Mouse (Mus musculus): ENCODE results near the gene Pip4k2a. TPM values are rescaled to one million over a fixed set of nuclear protein-coding genes. Genes with fewer than 3 reads are reported as not detected.
"Not testable (repeated sequence)": the region's sequence is repeated elsewhere in the genome, so short reads cannot be mapped to it uniquely, and the experiment has no call there.

The Pip4k2a gene
- polyA plus RNA-seq (2015; fragmentation: Nextera tagmentation; extraction: Ambion mirVana) = 8.5 and 8.6 TPM in 2 replicates

- ATAC-seq (ENCODE audit: low FRiP score, low read depth) = peak; percentile 97
- H3K27ac ChIP-seq = peak within 1 kb of the TSS; percentile 83
- no peaks in the 10 kb centered on the region for H3K36me3 ChIP-seq
- H3K4me3 ChIP-seq = peak within 1 kb of the TSS; percentile 75
- no peaks in the 10 kb centered on the region for H3K9me3 ChIP-seq
- WGBS = under 1% methylated on average over 59 of the region's 66 CpGs
- peak within 1 kb of the TSS; percentile 99 for H3K4me2 ChIP-seq (replicated peaks)
- H3K4me1 ChIP-seq = peaks cover 26% of the 10 kb centered on the region
- peak within 1 kb of the TSS; percentile 81 for H3K9ac ChIP-seq
- H3K27me3 ChIP-seq = 0 out of 2 replicates have a peak, but pooled peaks cover 4% of the 10 kb centered on the region
Observed at GRCm38 (mm10) chr2:18998054-18998478, at the start of gene Pip4k2a, which contains the start of gene 4930426L09Rik. TSS of gene Pip4k2a (minus strand) at chr2:18998126. TSS of gene 4930426L09Rik (plus strand) at chr2:18998343.

GRCm38 (mm10) chr2:19037907-19038570, 40.1 kb upstream of the Pip4k2a start:
- no peaks in the 10 kb centered on the region for H3K9me3 ChIP-seq
- no peak for ATAC-seq (ENCODE audit: low FRiP score, low read depth)

GRCm38 (mm10) chr2:19037430-19037829, 39.5 kb upstream of the Pip4k2a start:
- no peak for ATAC-seq (ENCODE audit: low FRiP score, low read depth)
- no peak overlapping the region for H3K9ac ChIP-seq
- H3K27ac ChIP-seq = no peak overlapping the region
- H3K36me3 ChIP-seq = no peaks in the 10 kb centered on the region
- 67% methylated on average over 4 of the region's 4 CpGs for WGBS
- H3K4me1 ChIP-seq = no peaks in the 10 kb centered on the region
- no peak overlapping the region for H3K4me3 ChIP-seq
- no peak overlapping the region for H3K4me2 ChIP-seq (replicated peaks)
- H3K27me3 ChIP-seq = no peaks in the 10 kb centered on the region
- H3K9me3 ChIP-seq = no peaks in the 10 kb centered on the region

More at GRCm38 (mm10) chr2:19037907-19038570, 40.1 kb upstream of the Pip4k2a start:
- Histone ChIP-seq H3K36me3 (no peaks in the 10 kb centered on the region), H3K4me3 (no peak overlapping the region), H3K27ac (no peak overlapping the region), H3K4me2 (replicated peaks) (no peak overlapping the region), H3K9ac (no peak overlapping the region), H3K27me3 (no peaks in the 10 kb centered on the region), H3K4me1 (no peaks in the 10 kb centered on the region)
- WGBS = 77% methylated on average over 4 of the region's 4 CpGs

GRCm38 (mm10) chr2:19024807-19025206, 26.9 kb upstream of the Pip4k2a start:
- H3K9me3 ChIP-seq = no peaks in the 10 kb centered on the region
- H3K36me3 ChIP-seq = no peaks in the 10 kb centered on the region
- H3K4me1 ChIP-seq = no peaks in the 10 kb centered on the region
- no peak overlapping the region for H3K4me3 ChIP-seq
- no peaks in the 10 kb centered on the region for H3K27me3 ChIP-seq
- no peak overlapping the region for H3K4me2 ChIP-seq (replicated peaks)
- H3K9ac ChIP-seq = no peak overlapping the region
- 84% methylated on average over 2 of the region's 2 CpGs for WGBS
- H3K27ac ChIP-seq = no peak overlapping the region
- no peak for ATAC-seq (ENCODE audit: low FRiP score, low read depth)

GRCm38 (mm10) chr2:19018034-19018433, 20.1 kb upstream of the Pip4k2a start:
- H3K9me3 ChIP-seq = no peaks in the 10 kb centered on the region
- no peaks in the 10 kb centered on the region for H3K4me1 ChIP-seq
- no peak for ATAC-seq (ENCODE audit: low FRiP score, low read depth)
- H3K4me2 ChIP-seq (replicated peaks) = no peak overlapping the region
- WGBS = 73% methylated on average over 2 of the region's 2 CpGs
- no peaks in the 10 kb centered on the region for H3K27me3 ChIP-seq
- H3K4me3 ChIP-seq = no peak overlapping the region
- no peaks in the 10 kb centered on the region for H3K36me3 ChIP-seq
- H3K9ac ChIP-seq = no peak overlapping the region
- no peak overlapping the region for H3K27ac ChIP-seq

- ATAC-seq (ENCODE audit: low FRiP score, low read depth) = no peak
- H3K36me3 ChIP-seq = no peaks in the 10 kb centered on the region
- H3K9ac ChIP-seq = no peak overlapping the region
- no peaks in the 10 kb centered on the region for H3K27me3 ChIP-seq
- H3K4me2 ChIP-seq (replicated peaks) = no peak overlapping the region
- H3K4me3 ChIP-seq = no peak overlapping the region
- 79% methylated on average over 1 of the region's 1 CpGs for WGBS
- H3K27ac ChIP-seq = no peak overlapping the region
- H3K9me3 ChIP-seq = no peaks in the 10 kb centered on the region
- H3K4me1 ChIP-seq = no peaks in the 10 kb centered on the region
Observed at GRCm38 (mm10) chr2:19016839-19017238, 18.9 kb upstream of the Pip4k2a start.

- H3K9me3 ChIP-seq = no peaks in the 10 kb centered on the region
- no peak overlapping the region for H3K4me3 ChIP-seq
- H3K4me2 ChIP-seq (replicated peaks) = no peak overlapping the region
- ATAC-seq (ENCODE audit: low FRiP score, low read depth) = no peak
- 84% methylated on average over 5 of the region's 5 CpGs for WGBS
- no peak overlapping the region for H3K27ac ChIP-seq
- H3K36me3 ChIP-seq = no peaks in the 10 kb centered on the region
- no peaks in the 10 kb centered on the region for H3K27me3 ChIP-seq
- H3K4me1 ChIP-seq = no peaks in the 10 kb centered on the region
- H3K9ac ChIP-seq = no peak overlapping the region
Observed at GRCm38 (mm10) chr2:19016348-19016747, 18.4 kb upstream of the Pip4k2a start.

GRCm38 (mm10) chr2:19011443-19011842, 13.5 kb upstream of the Pip4k2a start:
- Histone ChIP-seq H3K4me3 (no peak overlapping the region), H3K36me3 (no peaks in the 10 kb centered on the region), H3K4me2 (replicated peaks) (no peak overlapping the region), H3K9ac (no peak overlapping the region), H3K9me3 (no peaks in the 10 kb centered on the region), H3K27ac (no peak overlapping the region), H3K4me1 (0 out of 2 replicates have a peak, but pooled peaks cover 2% of the 10 kb centered on the region), H3K27me3 (no peaks in the 10 kb centered on the region)
- 87% methylated on average over 6 of the region's 6 CpGs for WGBS
- no peak for ATAC-seq (ENCODE audit: low FRiP score, low read depth)

GRCm38 (mm10) chr2:19010541-19010940, 12.6 kb upstream of the Pip4k2a start:
- H3K27ac ChIP-seq; ATAC-seq (ENCODE audit: low FRiP score, low read depth); H3K36me3 ChIP-seq; H3K9me3 ChIP-seq; H3K9ac ChIP-seq; H3K4me1 ChIP-seq; H3K4me2 ChIP-seq (replicated peaks); H3K27me3 ChIP-seq; H3K4me3 ChIP-seq: not testable (repeated sequence)
- 67% methylated on average over 1 of the region's 1 CpGs for WGBS

GRCm38 (mm10) chr2:19007580-19007979, 9.7 kb upstream of the Pip4k2a start:
- Histone ChIP-seq H3K9ac (no peak overlapping the region), H3K27ac (no peak overlapping the region), H3K4me3 (no peak overlapping the region), H3K4me1 (0 out of 2 replicates have a peak, but pooled peaks cover 2% of the 10 kb centered on the region), H3K9me3 (no peaks in the 10 kb centered on the region), H3K27me3 (no peaks in the 10 kb centered on the region), H3K4me2 (replicated peaks) (no peak overlapping the region), H3K36me3 (no peaks in the 10 kb centered on the region)
- ATAC-seq (ENCODE audit: low FRiP score, low read depth) = no peak
- 48% methylated on average over 4 of the region's 4 CpGs for WGBS

- H3K4me2 ChIP-seq (replicated peaks) = no peak overlapping the region
- no peaks in the 10 kb centered on the region for H3K27me3 ChIP-seq
- 86% methylated on average over 7 of the region's 7 CpGs for WGBS
- no peaks in the 10 kb centered on the region for H3K36me3 ChIP-seq
- no peak overlapping the region for H3K4me3 ChIP-seq
- no peak overlapping the region for H3K27ac ChIP-seq
- 0 out of 2 replicates have a peak, but pooled peaks cover 2% of the 10 kb centered on the region for H3K4me1 ChIP-seq
- H3K9me3 ChIP-seq = no peaks in the 10 kb centered on the region
- no peak for ATAC-seq (ENCODE audit: low FRiP score, low read depth)
- H3K9ac ChIP-seq = no peak overlapping the region
Observed at GRCm38 (mm10) chr2:19006124-19006523, 8.2 kb upstream of the Pip4k2a start.

GRCm38 (mm10) chr2:19004801-19005200, 6.9 kb upstream of the Pip4k2a start:
- Histone ChIP-seq H3K9me3 (no peaks in the 10 kb centered on the region), H3K4me2 (replicated peaks) (no peak overlapping the region), H3K36me3 (no peaks in the 10 kb centered on the region), H3K9ac (no peak overlapping the region), H3K27me3 (no peaks in the 10 kb centered on the region), H3K27ac (no peak overlapping the region), H3K4me3 (no peak overlapping the region), H3K4me1 (0 out of 2 replicates have a peak, but pooled peaks cover 2% of the 10 kb centered on the region)
- WGBS = 73% methylated on average over 10 of the region's 10 CpGs
- no peak for ATAC-seq (ENCODE audit: low FRiP score, low read depth)

- 90% methylated on average over 2 of the region's 2 CpGs for WGBS
- H3K4me3 ChIP-seq = no peak overlapping the region
- H3K9me3 ChIP-seq = no peaks in the 10 kb centered on the region
- 0 out of 2 replicates have a peak, but pooled peaks cover 4% of the 10 kb centered on the region for H3K27me3 ChIP-seq
- H3K27ac ChIP-seq = no peak overlapping the region
- H3K4me2 ChIP-seq (replicated peaks) = no peak overlapping the region
- no peak overlapping the region for H3K9ac ChIP-seq
- H3K4me1 ChIP-seq = peaks cover 21% of the 10 kb centered on the region
- no peak for ATAC-seq (ENCODE audit: low FRiP score, low read depth)
- H3K36me3 ChIP-seq = no peaks in the 10 kb centered on the region
Observed at GRCm38 (mm10) chr2:18999395-18999794, 1.5 kb upstream of the Pip4k2a start.
